Mouse (Mus musculus): Measurements from ENCODE around the gene Zfp788. TPM values are rescaled to one million over a fixed set of nuclear protein-coding genes. Genes with fewer than 3 reads are reported as not detected.

Gene Zfp788
- polyA plus RNA-seq (2012; rRNA removed): 0.28 and 0.35 TPM in 2 replicates

GRCm38 (mm10) chr7:41632409-41633220 lies at the start of gene Zfp788:
Gene Zfp788, plus strand, starts transcription at chr7:41633203.

GRCm38 (mm10) chr7:41599034-41599813 lies 33.8 kb upstream of the Zfp788 start, which contains the start of gene 2610021A01Rik:
Gene 2610021A01Rik, plus strand, starts transcription at chr7:41599230.

Other genes starting within 250 kb of the Zfp788 start
- 1.9 and 2.4 TPM in 2 replicates for gene AI987944, start 239.8 kb upstream of the Zfp788 start, polyA plus RNA-seq (2012; rRNA removed)
- gene Vmn2r57, start 184.5 kb upstream of the Zfp788 start, polyA plus RNA-seq (2012; rRNA removed): 0.13 and 0.14 TPM in 2 replicates
- gene Gm20449, start 133.8 kb upstream of the Zfp788 start, polyA plus RNA-seq (2012; rRNA removed): 0.10 TPM in 1 of 2 replicates, not detected in the other
- gene AW146154, start 133.3 kb upstream of the Zfp788 start, polyA plus RNA-seq (2012; rRNA removed): 3.2 and 3.4 TPM in 2 replicates
- not detected in 2 replicates for gene Gm6871, start 59.5 kb upstream of the Zfp788 start, polyA plus RNA-seq (2012; rRNA removed)
- 2.2 and 3.6 TPM in 2 replicates for gene 2610021A01Rik, start 34.0 kb upstream of the Zfp788 start, polyA plus RNA-seq (2012; rRNA removed)
- gene Vmn2r58, start 239.5 kb downstream of the Zfp788 start, polyA plus RNA-seq (2012; rRNA removed): not detected in 2 replicates